Mouse (Mus musculus): ENCODE measurements around the gene Lama5. TPM values are rescaled to one million over a fixed set of nuclear protein-coding genes. Genes with fewer than 3 reads are reported as not detected.
"Not testable (repeated sequence)": the region's sequence is repeated elsewhere in the genome, so short reads cannot be mapped to it uniquely, and the experiment has no call there.

Gene Lama5
- polyA plus RNA-seq, 1 experiment from 2014 or later, result 65.1 TPM

DNA sequence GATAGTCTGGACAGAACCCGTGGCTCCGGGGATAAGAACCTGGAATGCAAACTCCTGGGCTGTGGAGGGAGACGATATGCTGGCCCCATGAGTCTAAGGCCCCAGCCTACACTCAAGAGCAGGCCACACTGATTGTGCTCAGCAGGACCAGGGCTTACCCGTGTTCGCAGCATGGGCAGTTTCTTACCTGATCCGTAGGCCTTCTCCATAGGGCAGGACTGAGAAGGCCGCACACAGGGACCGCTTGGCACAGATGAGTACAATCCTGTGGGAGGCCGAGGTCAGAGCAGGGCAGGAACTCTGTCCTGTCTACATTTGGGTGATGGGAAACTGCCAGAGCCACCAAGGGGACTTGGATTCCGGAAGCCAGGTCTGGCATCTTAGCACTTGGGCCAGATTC lies 37.2 kb upstream of the Lama5 start:
- Histone ChIP-seq H3K4me2 (ENCODE audit: low read length) (no peak overlapping the region), H3K27ac (ENCODE audit: low read depth) (no peak overlapping the region), H3K9ac (ENCODE audit: low read length) (no peak overlapping the region), H3K27me3 (replicated peaks; ENCODE audit: control insufficient read depth, insufficient read depth, low read length) (no peaks in the 10 kb centered on the region), H3K36me3 (ENCODE audit: control insufficient read depth, insufficient read depth, low read length) (peaks cover 78% of the 10 kb centered on the region), H3K9me3 (ENCODE audit: control insufficient read depth, low read length) (no peaks in the 10 kb centered on the region), H3K4me1 (replicated peaks; ENCODE audit: control insufficient read depth, insufficient read depth, low read length) (peaks cover 7% of the 10 kb centered on the region), H3K4me3 (ENCODE audit: low read depth, low read length) (no peak overlapping the region)
- 87% methylated on average over 10 of the region's 10 CpGs for WGBS
- DNase-seq (ENCODE audit: low spot score) (no peak), ATAC-seq (replicated peaks; ENCODE audit: low FRiP score, low TSS enrichment, low read depth) (no peak)

DNA sequence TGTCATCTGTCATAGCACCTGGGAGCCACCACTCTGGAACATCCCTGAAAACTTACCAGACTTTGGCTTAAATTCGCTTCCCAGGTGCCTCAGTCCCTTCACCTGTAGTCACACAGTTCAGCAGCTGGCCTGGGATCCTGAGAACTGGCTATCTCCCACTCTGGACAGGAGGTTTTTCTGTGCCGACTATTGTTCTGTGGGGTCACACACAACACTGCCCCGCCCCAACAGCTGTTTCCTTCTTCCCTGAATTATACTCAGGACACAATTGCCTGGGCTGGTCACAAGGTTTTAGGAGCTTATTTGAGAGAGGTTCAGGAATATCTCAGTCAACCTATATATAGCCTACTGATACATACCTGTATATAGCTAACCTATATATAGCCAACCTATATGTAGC lies 36.8 kb upstream of the Lama5 start:
- ATAC-seq (replicated peaks; ENCODE audit: low FRiP score, low TSS enrichment, low read depth) (no peak), DNase-seq (ENCODE audit: low spot score) (no peak)
- H3K27me3 ChIP-seq (replicated peaks; ENCODE audit: control insufficient read depth, insufficient read depth, low read length), result no peaks in the 10 kb centered on the region
- H3K36me3 ChIP-seq (ENCODE audit: control insufficient read depth, insufficient read depth, low read length), result peaks cover 75% of the 10 kb centered on the region
- no peak overlapping the region for H3K9ac ChIP-seq (ENCODE audit: low read length)
- no peak overlapping the region for H3K27ac ChIP-seq (ENCODE audit: low read depth)
- no peaks in the 10 kb centered on the region for H3K9me3 ChIP-seq (ENCODE audit: control insufficient read depth, low read length)
- no peak overlapping the region for H3K4me3 ChIP-seq (ENCODE audit: low read depth, low read length)
- H3K4me1 ChIP-seq (replicated peaks; ENCODE audit: control insufficient read depth, insufficient read depth, low read length), result peaks cover 7% of the 10 kb centered on the region
- 87% methylated on average over 3 of the region's 3 CpGs for WGBS
- no peak overlapping the region for H3K4me2 ChIP-seq (ENCODE audit: low read length)

DNA sequence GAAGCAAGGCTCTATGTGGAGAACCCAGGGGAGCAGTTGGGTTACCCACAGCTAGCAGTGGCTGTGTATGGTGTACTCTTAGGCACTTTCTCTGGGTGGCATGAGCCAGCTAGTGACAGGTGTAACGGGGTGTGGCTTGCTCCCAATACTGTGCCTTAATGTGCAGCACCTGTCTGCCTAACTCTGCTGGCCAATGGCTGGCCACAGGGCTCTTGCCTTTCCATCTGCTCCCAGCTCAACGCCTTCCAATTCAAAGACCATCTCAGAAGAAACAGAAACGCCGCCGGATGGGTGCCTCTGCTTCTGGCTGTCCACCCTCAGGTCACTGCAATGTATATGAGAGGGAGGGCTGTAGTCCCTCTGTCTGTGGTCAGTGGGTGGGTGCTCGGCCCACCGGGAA lies 36.2 kb upstream of the Lama5 start:
- DNase-seq (ENCODE audit: low spot score), result no peak
- no peak for ATAC-seq (replicated peaks; ENCODE audit: low FRiP score, low TSS enrichment, low read depth)
- H3K4me1 ChIP-seq (replicated peaks; ENCODE audit: control insufficient read depth, insufficient read depth, low read length), result peaks cover 7% of the 10 kb centered on the region
- no peak overlapping the region for H3K4me3 ChIP-seq (ENCODE audit: low read depth, low read length)
- H3K27ac ChIP-seq (ENCODE audit: low read depth), result no peak overlapping the region
- WGBS, result 84% methylated on average over 7 of the region's 7 CpGs
- H3K9ac ChIP-seq (ENCODE audit: low read length), result no peak overlapping the region
- no peak overlapping the region for H3K4me2 ChIP-seq (ENCODE audit: low read length)
- H3K27me3 ChIP-seq (replicated peaks; ENCODE audit: control insufficient read depth, insufficient read depth, low read length), result no peaks in the 10 kb centered on the region
- no peaks in the 10 kb centered on the region for H3K9me3 ChIP-seq (ENCODE audit: control insufficient read depth, low read length)
- peaks cover 75% of the 10 kb centered on the region for H3K36me3 ChIP-seq (ENCODE audit: control insufficient read depth, insufficient read depth, low read length)

DNA sequence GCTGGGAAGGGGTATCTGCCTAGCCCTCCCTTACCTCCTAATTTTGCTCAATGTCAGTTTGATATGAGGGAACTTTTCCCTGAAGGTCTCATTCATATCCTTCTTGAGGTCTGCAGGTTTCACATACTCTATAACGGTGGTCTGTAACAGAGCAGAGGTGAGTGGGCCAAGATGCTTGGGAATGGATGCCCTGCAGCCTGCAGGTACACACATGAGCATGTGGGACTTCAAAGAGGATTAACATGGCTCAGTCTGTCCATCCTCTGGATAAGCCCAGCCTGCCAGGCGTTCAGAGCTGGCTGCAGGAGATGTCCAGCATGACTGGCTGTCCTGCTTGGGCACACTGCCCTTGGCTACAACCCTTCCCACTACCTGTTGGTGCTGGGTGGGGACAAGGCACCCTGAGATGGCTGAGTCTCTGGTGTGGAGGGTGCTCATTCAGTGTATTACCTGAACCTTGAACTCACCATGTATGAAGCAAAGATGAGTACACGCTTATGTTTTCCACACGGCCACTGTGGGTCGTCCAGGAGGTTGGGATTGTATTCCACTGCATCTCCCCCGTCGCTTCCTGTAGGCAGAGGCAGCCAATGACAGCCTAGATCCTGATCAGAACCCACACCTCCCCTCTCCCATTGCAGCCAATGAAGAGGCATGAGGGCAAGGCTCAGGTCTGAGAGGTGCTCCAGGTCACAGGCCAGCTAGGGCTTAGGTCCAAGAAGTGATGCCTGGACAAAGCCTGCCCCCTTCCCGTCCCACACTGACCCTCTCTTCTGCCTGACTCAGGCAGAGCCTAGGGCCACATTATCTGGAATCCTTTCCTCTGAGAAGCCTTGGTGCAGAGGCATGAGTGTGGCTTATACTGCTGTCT lies 35.2 kb upstream of the Lama5 start:
- peaks cover 65% of the 10 kb centered on the region for H3K36me3 ChIP-seq (ENCODE audit: control insufficient read depth, insufficient read depth, low read length)
- 61% methylated on average over 8 of the region's 8 CpGs for WGBS
- H3K9me3 ChIP-seq (ENCODE audit: control insufficient read depth, low read length), result no peaks in the 10 kb centered on the region
- no peak overlapping the region for H3K4me2 ChIP-seq (ENCODE audit: low read length)
- H3K27ac ChIP-seq (ENCODE audit: low read depth), result no peak overlapping the region
- ATAC-seq (replicated peaks; ENCODE audit: low FRiP score, low TSS enrichment, low read depth) (no peak), DNase-seq (ENCODE audit: low spot score) (no peak)
- no peak overlapping the region for H3K4me3 ChIP-seq (ENCODE audit: low read depth, low read length)
- no peaks in the 10 kb centered on the region for H3K27me3 ChIP-seq (replicated peaks; ENCODE audit: control insufficient read depth, insufficient read depth, low read length)
- H3K4me1 ChIP-seq (replicated peaks; ENCODE audit: control insufficient read depth, insufficient read depth, low read length), result peaks cover 10% of the 10 kb centered on the region
- H3K9ac ChIP-seq (ENCODE audit: low read length), result no peak overlapping the region

DNA sequence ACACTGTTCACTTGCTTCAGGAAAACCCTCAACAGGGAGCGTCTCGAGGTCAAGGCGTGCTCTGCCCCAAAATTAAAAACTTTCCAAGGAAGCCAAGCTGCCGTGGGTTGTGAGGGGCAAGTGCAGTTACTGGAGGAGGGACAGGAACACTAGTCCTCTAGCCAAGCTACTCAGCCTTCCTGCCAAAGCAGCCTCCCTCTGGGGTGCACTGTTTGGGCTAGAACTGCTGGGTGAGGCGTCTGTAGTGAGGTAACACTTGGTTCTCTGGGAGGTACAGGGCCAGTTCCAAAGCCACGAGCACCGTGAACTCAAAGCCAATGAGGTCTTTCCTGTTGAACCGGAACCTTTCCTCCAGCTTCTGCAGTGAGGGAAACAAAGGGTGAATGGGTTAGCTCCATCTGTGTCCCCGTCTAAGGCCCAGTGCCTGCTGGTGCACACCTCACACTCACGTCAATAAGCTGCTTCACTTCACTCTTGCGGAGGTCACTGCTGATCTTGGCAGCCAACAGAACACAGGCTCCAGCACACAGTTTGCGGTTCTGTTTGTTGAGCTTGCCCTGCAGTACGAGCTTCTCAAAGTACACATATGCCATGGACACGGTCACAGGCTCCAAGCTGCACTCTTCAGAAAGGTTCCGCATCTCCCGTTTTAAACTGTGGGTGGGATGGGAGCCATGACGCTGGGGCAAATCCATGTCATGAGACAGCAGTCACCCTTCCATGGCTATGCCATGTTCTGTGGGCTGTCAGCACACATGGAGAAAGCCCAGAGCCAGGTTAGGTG lies 34.4 kb upstream of the Lama5 start:
- not testable (repeated sequence) for ATAC-seq (replicated peaks; ENCODE audit: low FRiP score, low TSS enrichment, low read depth); DNase-seq (ENCODE audit: low spot score); H3K4me3 ChIP-seq (ENCODE audit: low read depth, low read length); H3K4me2 ChIP-seq (ENCODE audit: low read length); H3K27ac ChIP-seq (ENCODE audit: low read depth); H3K27me3 ChIP-seq (replicated peaks; ENCODE audit: control insufficient read depth, insufficient read depth, low read length); H3K9ac ChIP-seq (ENCODE audit: low read length); H3K9me3 ChIP-seq (ENCODE audit: control insufficient read depth, low read length)
- peaks cover 63% of the 10 kb centered on the region for H3K36me3 ChIP-seq (ENCODE audit: control insufficient read depth, insufficient read depth, low read length)
- H3K4me1 ChIP-seq (replicated peaks; ENCODE audit: control insufficient read depth, insufficient read depth, low read length), result peaks cover 11% of the 10 kb centered on the region
- 77% methylated on average over 17 of the region's 17 CpGs for WGBS

DNA sequence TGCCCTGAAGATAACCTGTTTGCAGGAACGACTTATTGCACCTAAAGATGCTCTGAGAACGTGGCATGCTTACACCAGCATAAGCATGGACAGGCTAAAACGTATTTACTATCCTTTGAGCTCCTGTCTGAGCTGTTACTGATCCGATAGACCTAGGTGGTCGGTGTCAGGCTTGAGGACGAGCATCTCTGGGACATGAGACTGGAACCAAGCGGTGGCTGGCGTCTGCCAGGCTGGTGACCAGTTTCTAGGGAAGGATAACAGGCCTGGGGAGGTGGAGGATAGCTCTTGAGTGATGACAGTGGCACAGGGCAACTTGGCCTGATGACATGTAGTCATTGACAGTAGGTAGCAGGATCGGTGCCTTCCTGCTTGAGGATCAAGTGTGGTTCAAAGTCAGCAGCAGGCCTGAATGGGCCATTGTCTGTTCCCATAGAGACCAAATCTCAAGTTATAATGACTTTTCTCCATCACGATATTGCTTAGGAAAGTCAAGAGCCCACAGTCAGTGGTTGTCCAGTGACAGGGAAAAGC lies 33.4 kb upstream of the Lama5 start:
- ATAC-seq (replicated peaks; ENCODE audit: low FRiP score, low TSS enrichment, low read depth); H3K4me2 ChIP-seq (ENCODE audit: low read length); H3K9me3 ChIP-seq (ENCODE audit: control insufficient read depth, low read length); H3K27me3 ChIP-seq (replicated peaks; ENCODE audit: control insufficient read depth, insufficient read depth, low read length); H3K9ac ChIP-seq (ENCODE audit: low read length); H3K4me3 ChIP-seq (ENCODE audit: low read depth, low read length); DNase-seq (ENCODE audit: low spot score); H3K27ac ChIP-seq (ENCODE audit: low read depth): not testable (repeated sequence)
- 80% methylated on average over 10 of the region's 10 CpGs for WGBS
- H3K36me3 ChIP-seq (ENCODE audit: control insufficient read depth, insufficient read depth, low read length), result peaks cover 60% of the 10 kb centered on the region
- peaks cover 11% of the 10 kb centered on the region for H3K4me1 ChIP-seq (replicated peaks; ENCODE audit: control insufficient read depth, insufficient read depth, low read length)

DNA sequence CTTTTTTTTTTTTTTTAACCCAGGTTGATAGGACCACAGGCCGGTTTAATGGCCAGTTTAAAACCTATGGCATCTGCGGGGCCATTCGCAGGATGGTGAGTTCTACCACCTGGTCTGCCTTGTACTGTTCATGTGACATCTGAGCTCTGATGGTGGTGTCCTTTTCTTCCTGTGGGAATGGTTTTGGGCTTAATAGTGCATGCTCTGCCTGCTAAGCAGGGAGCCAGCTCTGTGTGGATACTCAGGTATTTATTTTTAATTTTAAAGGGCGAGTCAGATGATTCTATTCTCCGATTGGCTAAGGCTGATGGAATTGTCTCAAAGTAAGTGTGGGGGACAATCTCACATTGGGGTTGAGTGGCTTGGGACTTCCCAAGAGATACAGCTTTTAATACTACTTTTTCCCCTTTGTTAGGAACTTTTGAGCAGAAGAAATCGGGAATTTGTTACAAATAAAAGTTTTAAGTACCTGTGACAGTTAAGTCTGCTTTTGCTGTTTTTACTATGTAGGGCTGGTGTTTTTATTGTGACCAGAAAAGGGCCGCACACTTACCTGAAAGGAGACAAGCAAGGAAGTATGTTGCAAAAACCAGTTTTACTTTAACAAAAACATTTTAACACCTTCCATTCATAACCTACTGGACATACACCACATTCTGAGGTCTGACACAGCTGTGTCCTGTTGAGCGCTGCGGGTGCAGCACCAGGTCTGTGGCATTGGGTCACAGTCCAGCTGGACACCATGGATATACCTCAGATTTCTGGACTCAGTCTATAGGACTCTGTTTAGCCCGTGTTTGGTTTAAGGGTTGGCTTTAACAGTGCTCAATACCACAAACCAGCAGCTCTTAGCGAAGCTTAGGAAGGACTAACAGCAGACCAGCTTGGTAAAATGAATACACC lies 32.6 kb upstream of the Lama5 start:
- 53% methylated on average over 11 of the region's 11 CpGs for WGBS
- Histone ChIP-seq H3K4me3 (ENCODE audit: low read depth, low read length) (peak overlapping the region; percentile 86), H3K4me2 (ENCODE audit: low read length) (peak overlapping the region; percentile 73), H3K36me3 (ENCODE audit: control insufficient read depth, insufficient read depth, low read length) (peaks cover 52% of the 10 kb centered on the region), H3K9me3 (ENCODE audit: control insufficient read depth, low read length) (no peaks in the 10 kb centered on the region), H3K27ac (ENCODE audit: low read depth) (peak overlapping the region; percentile 75; the same call in 1 of the 2 replicates), H3K27me3 (replicated peaks; ENCODE audit: control insufficient read depth, insufficient read depth, low read length) (no peaks in the 10 kb centered on the region), H3K9ac (ENCODE audit: low read length) (peak overlapping the region; percentile 87), H3K4me1 (replicated peaks; ENCODE audit: control insufficient read depth, insufficient read depth, low read length) (peaks cover 11% of the 10 kb centered on the region)
- no peak for DNase-seq (ENCODE audit: low spot score)
- ATAC-seq (replicated peaks; ENCODE audit: low FRiP score, low TSS enrichment, low read depth), result no peak

DNA sequence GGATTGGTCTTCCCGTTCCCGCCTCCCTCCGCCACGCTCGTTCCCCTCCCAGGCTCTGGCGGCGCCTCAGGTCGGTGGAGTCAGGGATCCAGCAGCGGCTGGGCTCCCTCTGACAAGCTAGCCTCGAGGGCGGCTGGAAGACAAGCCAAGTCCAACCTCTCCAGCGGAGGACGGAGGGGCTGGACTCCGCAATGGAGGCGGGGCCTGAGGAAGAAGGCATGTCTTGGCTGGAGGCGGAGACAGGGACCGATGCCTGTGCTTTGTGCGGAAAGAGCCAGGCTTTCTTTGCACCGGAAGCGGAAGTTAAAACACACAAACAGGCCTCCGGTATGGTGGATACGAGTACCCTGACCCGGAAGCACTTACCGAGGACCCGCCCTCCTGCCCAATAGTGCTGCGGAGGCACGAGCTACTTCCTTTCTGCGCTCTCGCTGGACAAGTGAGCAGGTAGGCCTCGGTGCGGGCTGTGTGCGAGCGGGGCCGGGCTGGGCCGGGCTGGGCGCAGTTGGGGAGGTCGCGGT lies 31.4 kb upstream of the Lama5 start, which contains the start of gene Rps21:
Gene Rps21 (plus strand): TSS at position 377 of the 521 bp plus-strand sequence.
- Histone ChIP-seq H3K9ac (ENCODE audit: low read length) (peak within 1 kb of the TSS; percentile 87), H3K9me3 (ENCODE audit: control insufficient read depth, low read length) (no peaks in the 10 kb centered on the region), H3K4me1 (replicated peaks; ENCODE audit: control insufficient read depth, insufficient read depth, low read length) (peaks cover 11% of the 10 kb centered on the region), H3K36me3 (ENCODE audit: control insufficient read depth, insufficient read depth, low read length) (peaks cover 41% of the 10 kb centered on the region), H3K4me3 (ENCODE audit: low read depth, low read length) (peak within 1 kb of the TSS; percentile 86), H3K4me2 (ENCODE audit: low read length) (peak within 1 kb of the TSS; percentile 82), H3K27me3 (replicated peaks; ENCODE audit: control insufficient read depth, insufficient read depth, low read length) (no peaks in the 10 kb centered on the region), H3K27ac (ENCODE audit: low read depth) (peak within 1 kb of the TSS; percentile 91)
- WGBS, result under 1% methylated on average over 38 of the region's 38 CpGs
- ATAC-seq (replicated peaks; ENCODE audit: low FRiP score, low TSS enrichment, low read depth), result peak; percentile 95
- peak; percentile 100 for DNase-seq (ENCODE audit: low spot score)
